In genomic region chr4:128428303-128429107, GRCm38 (mm10) we compare ENCODE assay signal across 9 mouse cellular contexts.
DNase-seq lines count a peak whose midpoint lies in the region; ATAC-seq and TF ChIP-seq lines count a peak whose summit lies in the region.
"Had no signal": no experiment of that assay in that cellular context is flagged by ENCODE, and none has a peak within 500 bp of the region (broad histone marks: within the 10 kb centered on the region; RNA-seq: fewer than 3 reads in every experiment).

No protein-coding gene starts in this region.

- ATAC-seq in heart, embryonic 13.5 days (ENCODE audit: extremely low read depth, insufficient number of reproducible peaks, low FRiP score, low TSS enrichment) = no peak
- ATAC-seq in kidney, postnatal 0 days (replicated peaks; ENCODE audit: low FRiP score, low read depth) = peak; percentile 59; the same call in 1 of the 2 replicates
- ATAC-seq in midbrain, embryonic 11.5 days (ENCODE audit: low FRiP score) = peak; percentile 73
- no peak for ATAC-seq in CD4-positive, CD25-positive, alpha-beta regulatory T cell, adult 4 months

- 43% methylated on average over 18 of the region's 18 CpGs for WGBS in heart, embryonic 13.5 days
- WGBS in kidney, postnatal 0 days = 54% methylated on average over 18 of the region's 18 CpGs
- WGBS in midbrain, embryonic 11.5 days = 55% methylated on average over 18 of the region's 18 CpGs

- H3K4me1 ChIP-seq in heart, embryonic 13.5 days = peaks cover 17% of the 10 kb centered on the region
- H3K4me1 ChIP-seq in kidney, postnatal 0 days (replicated peaks; ENCODE audit: insufficient read depth, low read length) = no peaks in the 10 kb centered on the region
- peaks cover 5% of the 10 kb centered on the region; the same call in 1 of the 2 replicates for H3K4me1 ChIP-seq in midbrain, embryonic 11.5 days (ENCODE audit: control insufficient read depth, insufficient read depth, low read length)

- no peaks in the 10 kb centered on the region for H3K9me3 ChIP-seq in heart, embryonic 13.5 days
- H3K9me3 ChIP-seq in kidney, postnatal 0 days (replicated peaks; ENCODE audit: low read length) = no peaks in the 10 kb centered on the region
- H3K9me3 ChIP-seq in midbrain, embryonic 11.5 days (ENCODE audit: control insufficient read depth, low read length) = no peaks in the 10 kb centered on the region

- no peaks in the 10 kb centered on the region for H3K27me3 ChIP-seq in heart, embryonic 13.5 days (replicated peaks)
- no peaks in the 10 kb centered on the region for H3K27me3 ChIP-seq in kidney, postnatal 0 days (ENCODE audit: insufficient read depth, low read length)
- H3K27me3 ChIP-seq in midbrain, embryonic 11.5 days (ENCODE audit: control insufficient read depth, insufficient read depth, low read length) = no peaks in the 10 kb centered on the region

- DNase-seq in ovary, adult 18-20 months (ENCODE audit: low spot score) = peak; percentile 41
- DNase-seq in ovary, postnatal 14 days (ENCODE audit: low spot score) = no peak
- DNase-seq in kidney, postnatal 0 days (ENCODE audit: low spot score) = peak; percentile 42
- peak; percentile 84 for DNase-seq in midbrain, embryonic 11.5 days (ENCODE audit: low spot score, missing footprints)
- DNase-seq in c-Kit-positive CD71-positive TER-119-positive erythroid progenitor cells, embryonic 14.5 days (ENCODE audit: low spot score) = no peak
- no peak for DNase-seq in gastrocnemius, postnatal 10 days

- H3K4me2 ChIP-seq in heart, embryonic 13.5 days = peak overlapping the region; percentile 52
- no peak overlapping the region for H3K4me2 ChIP-seq in kidney, postnatal 0 days (ENCODE audit: low read length)
- H3K4me2 ChIP-seq in midbrain, embryonic 11.5 days = peak overlapping the region; percentile 8; the same call in 1 of the 2 replicates

- no peak for TF ChIP-seq CTCF in kidney, postnatal 0 days (IDR thresholded peaks at IDR 0.05; ENCODE audit: low read depth)

- no peak overlapping the region for H3K9ac ChIP-seq in heart, embryonic 13.5 days
- no peak overlapping the region for H3K9ac ChIP-seq in kidney, postnatal 0 days (ENCODE audit: low read depth, low read length)
- no peak overlapping the region for H3K9ac ChIP-seq in midbrain, embryonic 11.5 days (ENCODE audit: low read length)

- H3K36me3 ChIP-seq in heart, embryonic 13.5 days = no peaks in the 10 kb centered on the region
- H3K36me3 ChIP-seq in kidney, postnatal 0 days (ENCODE audit: insufficient read depth, low read length) = no peaks in the 10 kb centered on the region
- no peaks in the 10 kb centered on the region for H3K36me3 ChIP-seq in midbrain, embryonic 11.5 days (ENCODE audit: control insufficient read depth, insufficient read depth, low read length)
- H3K36me3 ChIP-seq: G1E had no signal

- peak overlapping the region; percentile 25; the same call in 1 of the 2 replicates for H3K4me3 ChIP-seq in heart, embryonic 13.5 days
- H3K4me3 ChIP-seq in kidney, postnatal 0 days (replicated peaks; ENCODE audit: low read depth, low read length) = no peak overlapping the region
- H3K4me3 ChIP-seq in midbrain, embryonic 11.5 days (ENCODE audit: low read depth, low read length) = no peak overlapping the region

- no peak overlapping the region for H3K27ac ChIP-seq in heart, embryonic 13.5 days (replicated peaks)
- no peak overlapping the region for H3K27ac ChIP-seq in kidney, postnatal 0 days
- no peak overlapping the region for H3K27ac ChIP-seq in midbrain, embryonic 11.5 days (ENCODE audit: low read depth, low read length)

Comparison
In these comparisons a context has a peak if more than half of its experiments do, and no peak if none do; other contexts are left out.
1. DNase-seq: peak in ovary, adult 18-20 months (single experiment), kidney, postnatal 0 days (single experiment) and midbrain, embryonic 11.5 days (single experiment); none in ovary, postnatal 14 days (single experiment), c-Kit-positive CD71-positive TER-119-positive erythroid progenitor cells, embryonic 14.5 days (single experiment) and gastrocnemius, postnatal 10 days (single experiment).
2. ATAC-seq: peak in kidney, postnatal 0 days (single experiment) and midbrain, embryonic 11.5 days (single experiment); none in heart, embryonic 13.5 days (single experiment) and CD4-positive, CD25-positive, alpha-beta regulatory T cell, adult 4 months (single experiment).